Mouse (Mus musculus): ENCODE measurements at regions not wholly inside any gene's neighbourhood (a gene's known extent, or its start where the extent isn't known, plus 50 kb on each side); places are given as distances from the start of the nearest gene placed in this dataset.

GRCm38 (mm10) chr4:54071951-54072350 lies 246.1 kb downstream of the Tmem38b start:
- TF ChIP-seq CTCF (conservative IDR thresholded peaks at IDR 0.05; ENCODE audit: insufficient read depth, insufficient read length, low read depth, low read length), result no peak
- TF ChIP-seq POLR2A (IDR thresholded peaks at IDR 0.05; ENCODE audit: low read depth, low read length), result no peak

Data from kidney, adult 2 months (tissue).